Mouse (Mus musculus) kidney, postnatal 4 days (tissue): ENCODE measurements around the gene Xpot.

Experiments
- DNase-seq, 2 experiments: peaks; one replicate each; pipeline ENCODE4 v3.0.0; 2021; ENCODE audit warnings: mixed read lengths in 2 of 2

Gene Xpot

DNA sequence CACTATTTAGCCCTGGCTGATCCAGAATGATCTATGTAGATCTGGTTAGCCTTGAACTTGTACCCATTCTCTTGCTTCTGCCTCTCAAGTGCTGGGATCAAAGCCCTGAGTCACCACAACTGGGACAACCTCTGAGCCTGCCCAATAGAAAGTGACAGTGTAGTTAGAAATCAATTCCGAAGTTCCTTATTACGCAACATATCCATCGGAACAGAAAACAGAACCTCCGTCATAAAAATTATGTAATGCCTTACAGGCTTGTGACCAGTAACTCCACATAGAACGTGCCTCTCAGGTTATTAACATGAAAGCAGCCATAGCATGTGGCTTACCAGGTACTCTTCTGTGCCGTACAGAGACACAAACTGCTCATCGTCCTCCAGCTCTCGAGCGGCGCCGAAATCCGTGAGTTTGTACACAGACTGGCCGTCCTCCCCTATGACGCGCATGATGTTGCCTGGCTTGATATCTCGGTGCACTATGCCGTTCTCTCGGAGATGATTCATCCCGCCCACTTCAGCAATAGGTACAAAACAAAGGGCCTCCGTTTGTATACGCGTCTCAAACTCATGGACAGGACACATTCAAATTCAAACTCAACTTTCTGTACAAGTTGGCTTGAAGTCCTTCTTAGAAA, 54.5 kb downstream of the Xpot start:
- no peak for DNase-seq

DNA sequence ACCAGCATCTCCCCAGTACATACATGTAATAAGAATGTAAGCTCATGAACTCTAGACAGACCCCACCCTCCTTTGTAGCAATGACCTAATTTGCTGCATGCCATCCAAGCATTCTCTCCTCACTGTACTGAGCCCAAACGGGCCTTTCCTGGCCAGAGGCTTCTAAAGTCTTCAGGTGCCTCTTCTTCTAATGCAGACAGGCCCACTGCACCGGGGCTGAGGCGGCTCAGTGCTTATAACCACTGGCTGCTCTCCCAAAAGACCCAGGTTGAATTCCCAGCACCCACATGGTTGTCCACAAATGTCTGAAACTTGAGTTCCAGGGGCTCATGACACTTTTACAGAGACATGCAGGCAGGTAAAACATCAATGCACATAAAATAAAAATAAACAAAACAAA, 55.1 kb downstream of the Xpot start:
- DNase-seq, result no peak

DNA sequence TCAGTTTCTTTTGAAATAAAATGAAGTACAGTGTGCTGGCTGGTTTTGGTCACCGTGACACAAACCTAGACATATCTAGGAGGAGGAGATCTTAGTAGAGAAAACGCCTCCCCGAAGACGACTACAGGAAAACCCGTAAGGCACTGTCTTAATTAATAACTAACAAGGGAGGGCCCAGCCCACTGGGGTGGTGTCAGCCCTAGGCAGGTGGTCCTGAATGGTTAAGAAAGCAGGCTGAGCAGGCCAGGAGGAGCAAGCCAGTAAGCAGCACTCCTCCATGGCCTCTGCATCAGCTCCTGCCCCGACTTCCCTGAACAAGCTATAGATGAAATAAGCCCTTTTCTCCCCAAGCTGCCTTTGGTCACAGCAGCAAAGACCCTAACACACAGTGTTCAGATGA, 56.3 kb downstream of the Xpot start:
- no peak for DNase-seq

DNA sequence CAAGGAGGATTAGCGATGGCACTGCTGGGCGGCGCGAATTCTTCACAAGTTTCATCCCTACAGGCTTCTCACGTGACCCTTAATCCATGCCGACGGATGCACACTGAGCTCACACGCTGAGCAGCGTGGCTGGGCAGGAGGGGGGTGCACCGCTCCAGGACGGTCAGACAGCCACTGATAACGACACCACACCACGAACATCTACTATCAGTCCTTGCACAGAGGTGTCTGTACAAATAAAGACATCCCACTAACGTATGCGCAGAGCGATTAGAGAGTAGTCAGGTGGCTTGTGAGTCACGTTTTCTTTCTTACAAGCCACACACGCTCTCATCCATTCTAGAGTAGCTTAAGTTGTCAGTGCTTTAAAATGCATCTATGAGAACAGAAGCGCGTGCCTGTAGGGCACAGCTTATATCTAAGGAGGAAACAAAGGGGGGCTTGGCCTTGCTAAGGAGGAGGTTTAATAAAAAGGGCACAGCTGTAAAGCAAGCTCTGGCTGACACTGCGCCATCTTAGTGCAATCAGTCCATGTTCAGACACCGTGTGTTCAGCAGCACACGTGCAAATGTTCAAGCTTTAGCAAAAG, 57.0 kb downstream of the Xpot start:
- no peak for DNase-seq

DNA sequence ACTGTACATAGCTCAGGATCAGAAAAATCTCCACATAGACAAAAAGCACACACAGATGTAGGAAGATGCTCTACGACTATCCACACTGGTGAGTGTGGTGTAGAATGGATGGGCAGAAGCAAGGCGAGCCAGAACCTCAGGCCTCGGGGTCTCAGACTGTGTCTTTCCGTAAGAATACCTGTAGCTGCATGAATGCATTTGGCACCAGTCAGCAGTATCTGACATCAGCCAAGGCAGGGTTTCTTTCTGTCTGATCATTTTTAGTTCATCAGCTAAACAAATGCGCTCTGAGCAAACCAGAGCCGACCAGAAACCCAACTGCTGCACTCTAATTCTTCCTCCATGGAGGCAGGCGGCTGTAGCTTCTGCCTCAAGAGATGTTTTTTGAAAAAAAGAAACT, 57.6 kb downstream of the Xpot start:
- DNase-seq, result no peak

DNA sequence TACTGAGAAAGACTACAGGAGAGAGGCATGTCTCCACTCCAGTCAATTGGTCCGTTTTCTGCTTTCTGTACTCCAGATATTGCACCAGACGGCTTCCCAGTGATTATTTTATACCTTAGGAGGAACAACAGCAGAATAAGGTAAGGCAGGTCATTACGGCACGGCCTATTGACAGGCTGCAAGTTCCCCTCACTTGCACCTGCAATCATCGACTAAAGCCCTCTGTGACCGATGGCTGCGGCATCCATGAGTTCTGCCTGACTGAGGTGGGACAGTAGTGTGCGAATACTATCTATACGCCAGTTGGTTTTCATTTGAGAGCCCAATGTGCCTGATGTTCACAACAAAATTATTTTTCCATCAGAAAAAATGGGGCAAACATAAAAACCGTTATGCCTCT, 58.1 kb downstream of the Xpot start:
- no peak for DNase-seq

- no peak for DNase-seq
Measured at GRCm38 (mm10) chr10:121564447-121564846, 61.7 kb downstream of the Xpot start.

DNA sequence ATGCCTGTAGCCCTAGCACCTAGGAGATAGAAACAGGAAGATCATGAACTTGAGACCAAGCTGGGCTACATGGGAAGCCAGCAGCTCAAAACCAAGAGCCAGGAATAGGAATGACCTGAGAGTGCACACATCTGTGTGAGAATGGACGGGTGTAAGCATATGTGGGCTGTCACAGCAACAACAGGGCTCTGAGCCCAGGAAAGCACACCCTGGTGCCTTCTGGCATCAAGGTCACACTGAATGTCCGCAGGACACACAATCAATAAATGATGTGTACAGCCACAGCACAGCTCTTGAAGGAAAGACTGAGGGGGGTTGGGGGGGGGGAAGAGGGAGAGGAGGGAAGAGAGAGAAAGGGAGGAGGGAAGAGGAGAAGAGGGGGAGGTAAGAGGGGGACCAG, 67.9 kb downstream of the Xpot start:
- DNase-seq, result no peak

- DNase-seq, result peak; percentile 13 to 17
Measured at GRCm38 (mm10) chr10:121556263-121556662, 69.9 kb downstream of the Xpot start.

DNA sequence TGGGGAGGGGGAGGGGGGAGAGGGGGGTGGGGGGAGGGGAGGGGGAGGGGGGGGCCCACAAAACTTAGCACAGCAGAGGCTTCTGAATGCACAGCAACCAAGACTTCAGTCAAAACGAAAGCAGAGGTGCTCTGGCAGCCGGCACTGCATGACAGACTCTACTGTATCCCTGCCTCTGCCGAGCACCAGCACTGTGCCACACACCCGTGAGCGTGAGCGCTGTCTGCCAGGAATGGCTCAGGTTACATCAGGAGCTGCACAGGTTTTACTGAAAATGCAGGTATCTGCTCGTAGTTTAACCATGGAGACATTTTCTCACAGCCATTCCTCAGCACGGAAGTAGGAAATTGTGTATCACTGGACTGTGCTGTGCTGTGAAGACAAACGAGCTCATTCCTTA, 75.8 kb downstream of the Xpot start:
- DNase-seq, result no peak

- no peak for DNase-seq
Measured at GRCm38 (mm10) chr10:121549670-121550069, 76.5 kb downstream of the Xpot start.

DNA sequence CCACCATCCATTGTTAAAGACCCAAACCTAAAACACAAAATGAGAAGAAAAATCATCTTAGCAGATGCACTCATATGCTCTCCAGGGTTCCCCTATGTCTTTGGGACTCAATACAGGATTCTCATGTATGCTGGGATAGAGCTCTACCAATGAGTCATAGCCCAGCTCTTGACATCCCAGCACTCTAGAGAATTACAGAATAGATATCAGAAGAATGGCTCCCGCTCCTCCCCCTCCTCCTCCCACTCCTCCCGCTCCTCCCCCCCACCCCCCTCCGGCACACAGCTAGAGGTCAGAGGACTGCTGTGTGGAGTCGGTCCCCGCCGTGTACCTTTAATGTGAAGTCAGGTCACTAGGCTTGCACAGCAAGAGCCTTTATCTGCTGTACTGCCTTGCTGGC, 79.0 kb downstream of the Xpot start:
- no peak for DNase-seq

GRCm38 (mm10) chr10:121543577-121543976, 82.6 kb downstream of the Xpot start:
- no peak for DNase-seq

GRCm38 (mm10) chr10:121542156-121542555, 84.0 kb downstream of the Xpot start:
- no peak for DNase-seq
